Mouse (Mus musculus) layer of hippocampus, adult 18-20 months (tissue): ENCODE results near the gene Tmco4. TPM values are rescaled to one million over a fixed set of nuclear protein-coding genes. Genes with fewer than 3 reads are reported as not detected.
A peak's percentile ranks its signal among the peaks of the same experiment; 100 is the strongest.
"Not testable (repeated sequence)": the region's sequence is repeated elsewhere in the genome, so short reads cannot be mapped to it uniquely, and the experiment has no call there.

Source experiments
- DNase-seq, 2 experiments: peaks; one replicate each; pipeline ENCODE4 v3.0.0; 2022; ENCODE audit warnings: low spot score in 2 of 2
- total RNA-seq, 2 experiments: library from RNA; stranded (reverse); gene quantifications; 2 replicates each; pipeline ENCODE4 v1.2.3; 2021

The Tmco4 gene
- total RNA-seq, 2 experiments from 2014 or later = 2.9 to 3.0 TPM

DNA sequence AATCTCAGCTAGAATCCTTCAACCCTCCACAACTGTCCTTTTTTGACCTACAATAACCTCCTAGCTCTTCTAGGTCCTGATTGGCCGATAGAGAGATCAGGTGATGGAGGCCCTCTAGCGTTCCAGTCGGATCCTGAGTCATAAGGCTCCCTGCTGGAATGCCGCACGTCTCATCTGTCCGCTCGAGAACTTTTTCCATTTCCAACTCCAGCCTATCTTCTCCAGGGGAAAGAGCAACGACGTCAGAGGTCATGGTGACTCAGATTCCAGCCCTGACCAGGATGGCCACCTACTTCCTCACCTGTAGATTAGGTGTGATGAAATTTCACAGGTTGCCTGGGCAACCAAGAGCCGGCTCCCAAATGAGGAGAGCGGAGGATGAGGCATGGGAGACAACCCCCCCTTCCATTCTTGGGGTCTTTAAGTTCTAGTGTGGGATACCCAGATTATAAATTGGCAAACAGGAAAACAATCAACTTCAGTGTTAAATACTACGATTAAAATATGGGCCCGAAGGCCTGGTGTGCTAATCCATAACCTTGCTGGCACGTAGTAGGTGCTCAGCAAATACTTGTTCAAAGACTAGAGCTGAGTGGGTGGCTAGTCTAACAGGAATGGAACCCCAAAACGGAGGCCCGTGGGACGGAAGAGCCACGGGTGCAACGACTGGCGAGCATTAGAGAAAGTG is 405 bp upstream of the Tmco4 start:
- DNase-seq = peak in 1 of 2 experiments; percentile 60

DNA sequence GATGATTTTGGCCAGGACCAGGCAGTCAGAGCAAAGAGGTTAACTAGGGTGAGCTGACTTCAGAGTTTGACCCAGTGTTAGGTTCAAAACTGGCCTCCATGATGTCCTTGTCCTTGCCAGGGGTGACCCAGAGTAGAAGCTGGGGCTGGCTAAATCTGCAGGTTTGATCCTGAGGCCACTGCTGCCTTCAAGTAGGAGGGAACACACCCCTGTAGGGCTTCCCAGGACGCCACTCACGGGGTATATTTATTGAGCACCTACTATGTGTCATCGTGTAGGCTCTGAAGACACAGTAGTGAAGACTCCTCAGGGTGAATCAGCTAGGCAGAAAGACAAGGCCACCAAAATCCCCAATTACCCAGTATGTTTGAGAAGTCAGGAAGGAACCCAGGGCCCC is 1.0 kb downstream of the Tmco4 start:
- no peak for DNase-seq

GRCm38 (mm10) chr4:138974540-138974939 is 1.9 kb downstream of the Tmco4 start:
- DNase-seq = not testable (repeated sequence)

DNA sequence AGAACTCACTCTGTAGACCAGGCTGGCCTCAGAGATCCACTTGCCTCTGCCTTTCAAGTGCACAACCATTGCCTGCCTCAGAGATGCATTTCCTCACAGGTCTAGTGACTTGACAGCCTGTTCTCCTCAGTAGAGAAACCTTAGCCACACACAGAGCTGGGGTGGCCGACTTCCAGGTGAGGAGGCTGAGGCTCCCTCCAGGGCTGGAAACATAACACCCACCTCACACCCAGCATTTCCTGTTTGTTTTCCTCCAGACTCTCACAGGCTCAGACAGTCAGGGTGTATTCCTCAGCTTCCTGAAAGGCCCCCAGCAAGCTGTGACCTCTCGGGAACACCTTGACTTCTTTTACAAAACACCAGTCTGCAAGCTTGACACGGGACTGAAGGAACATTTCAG is 2.5 kb downstream of the Tmco4 start:
- no peak for DNase-seq

GRCm38 (mm10) chr4:138976046-138976445 is 3.4 kb downstream of the Tmco4 start:
- no peak for DNase-seq

DNA sequence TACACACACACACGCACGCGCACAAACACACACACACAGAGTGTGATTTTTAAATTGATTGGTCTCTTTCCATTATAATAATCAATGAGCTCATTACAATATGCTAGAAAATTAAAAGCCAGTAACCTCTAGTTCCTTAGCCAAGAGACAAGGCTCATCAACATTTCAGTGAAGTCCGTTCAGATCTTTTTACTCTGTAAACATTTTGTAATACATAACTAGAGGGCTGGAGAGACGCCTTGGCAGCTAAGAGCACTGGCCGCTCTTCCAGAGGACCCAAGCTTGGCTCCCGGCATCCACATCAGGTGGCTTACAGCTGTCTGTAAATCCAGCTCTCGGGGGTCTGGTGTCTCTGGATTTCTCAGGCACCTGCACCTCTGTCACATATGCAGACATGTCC is 7.3 kb downstream of the Tmco4 start:
- no peak for DNase-seq

DNA sequence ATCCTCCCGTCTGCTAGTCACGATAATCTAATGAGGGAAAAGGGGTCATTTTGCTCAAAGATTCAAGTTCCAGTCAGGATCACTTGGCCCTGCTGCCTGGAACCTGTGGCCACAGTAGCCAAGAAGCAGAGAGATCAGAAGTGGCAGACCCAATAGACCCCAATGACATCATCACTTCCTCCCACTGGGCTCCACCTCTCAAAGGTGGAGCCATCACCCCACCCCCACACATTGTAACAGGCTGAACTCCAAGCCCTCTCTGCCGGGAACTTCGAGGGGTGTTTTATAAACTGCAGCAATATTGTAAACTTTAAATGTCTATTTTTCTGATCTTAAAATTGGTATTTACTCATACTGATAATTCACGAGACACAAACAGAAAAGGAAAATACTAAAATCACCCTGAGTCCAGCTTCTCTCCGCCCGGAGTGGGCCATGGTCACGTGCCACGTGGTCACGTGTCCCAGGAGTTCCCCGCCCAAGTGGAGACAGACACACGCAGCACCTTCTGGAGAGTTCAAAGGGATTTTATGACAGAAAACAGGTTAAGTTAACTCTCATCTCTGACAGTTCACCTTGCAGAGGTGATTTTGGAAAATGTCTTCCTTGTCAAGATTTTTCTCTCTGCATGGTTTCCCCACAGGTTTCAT is 8.2 kb downstream of the Tmco4 start:
- no peak for DNase-seq

GRCm38 (mm10) chr4:138983422-138983821 is 10.7 kb downstream of the Tmco4 start:
- DNase-seq = no peak

DNA sequence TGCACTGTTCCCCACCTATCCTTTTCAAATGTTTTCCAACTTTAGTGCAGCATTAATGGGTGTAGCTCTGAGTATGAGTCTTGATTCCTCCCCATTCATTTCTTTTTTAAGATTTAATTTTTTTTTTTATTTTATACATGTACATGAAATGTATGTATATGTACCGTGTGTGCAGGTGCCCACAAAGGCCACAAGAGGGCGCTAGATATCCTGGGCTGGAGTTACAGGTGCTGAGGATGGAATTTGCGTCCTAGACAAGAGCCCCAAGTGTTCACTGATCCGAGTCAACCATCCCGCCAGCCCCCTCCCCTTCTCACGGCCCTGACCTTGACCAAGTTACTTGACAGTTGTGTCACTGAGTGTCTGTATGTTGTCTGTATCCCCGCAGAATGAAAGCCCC is 12.1 kb downstream of the Tmco4 start:
- DNase-seq = no peak

DNA sequence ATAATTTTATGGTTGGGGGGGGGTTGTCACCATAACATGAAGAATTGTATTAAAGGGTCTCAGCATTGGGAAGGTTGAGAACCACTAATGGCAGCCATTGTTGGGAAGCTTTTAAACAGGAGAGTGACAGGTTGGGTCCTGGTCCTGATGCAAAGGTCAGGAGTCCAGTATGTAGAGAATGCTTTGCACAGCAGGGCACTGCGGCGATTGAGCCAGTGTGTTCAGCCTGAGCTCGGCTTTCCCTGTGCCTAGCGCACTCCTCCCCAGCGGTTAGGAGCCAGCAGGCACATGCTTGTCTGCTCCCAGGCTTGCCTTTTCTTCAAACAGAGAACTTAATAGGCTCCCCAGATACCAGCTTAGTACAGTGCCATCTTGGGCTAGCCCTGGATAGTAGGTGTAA is 13.6 kb downstream of the Tmco4 start:
- no peak for DNase-seq

GRCm38 (mm10) chr4:138994389-138994788 is 21.7 kb downstream of the Tmco4 start:
- DNase-seq = no peak

- DNase-seq = no peak
Measured at GRCm38 (mm10) chr4:138996410-138996809, 23.7 kb downstream of the Tmco4 start.

DNA sequence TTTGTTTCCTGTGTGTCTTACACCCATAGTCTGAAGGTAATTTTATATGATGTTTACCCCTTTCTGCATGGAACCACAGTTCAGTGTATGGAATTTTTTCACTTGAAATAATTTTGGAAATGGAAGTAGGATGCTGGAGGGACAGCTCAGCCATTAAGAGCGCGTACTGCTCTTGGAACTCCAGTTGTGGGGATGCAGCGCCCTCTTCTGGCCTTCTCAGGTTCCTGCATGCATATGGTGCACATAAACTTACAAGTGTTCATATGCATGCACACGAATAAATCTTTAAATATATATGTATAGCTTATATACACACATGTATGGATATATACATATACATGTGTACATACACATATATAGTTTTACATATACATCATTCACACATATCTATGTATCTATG is 24.4 kb downstream of the Tmco4 start:
- DNase-seq = no peak

- DNase-seq = no peak
Measured at GRCm38 (mm10) chr4:138998611-138999010, 25.9 kb downstream of the Tmco4 start.

- DNase-seq = no peak
Measured at GRCm38 (mm10) chr4:139001026-139001425, 28.3 kb downstream of the Tmco4 start.

- DNase-seq = peak in 1 of 2 experiments; percentile 44
Measured at GRCm38 (mm10) chr4:139001433-139001832, 28.7 kb downstream of the Tmco4 start.

GRCm38 (mm10) chr4:139004067-139004466 is 31.4 kb downstream of the Tmco4 start:
- DNase-seq = no peak

- DNase-seq = no peak
Measured at GRCm38 (mm10) chr4:139005214-139005613, 32.5 kb downstream of the Tmco4 start.

DNA sequence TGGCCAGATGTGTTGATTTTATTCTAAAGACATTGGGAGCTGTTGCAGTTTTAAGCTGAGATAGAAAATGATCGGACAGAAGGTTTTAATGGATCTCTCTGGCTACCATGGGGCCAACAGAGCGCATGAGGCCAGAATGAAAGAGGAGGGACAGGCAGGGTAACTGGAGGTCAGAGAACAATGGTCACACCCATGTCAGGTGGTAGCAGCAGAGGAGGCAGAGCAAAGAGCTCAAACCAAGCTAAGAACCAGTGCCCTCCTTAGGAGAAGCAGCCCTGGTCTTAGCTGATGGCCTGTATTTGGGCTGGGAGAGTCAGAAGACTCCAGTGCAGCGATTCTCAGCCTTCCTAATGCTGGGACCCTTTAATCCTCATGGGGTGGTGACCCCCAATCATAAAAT is 34.7 kb downstream of the Tmco4 start:
- DNase-seq = no peak

GRCm38 (mm10) chr4:139007981-139008536 is 35.4 kb downstream of the Tmco4 start:
- no peak for DNase-seq

DNA sequence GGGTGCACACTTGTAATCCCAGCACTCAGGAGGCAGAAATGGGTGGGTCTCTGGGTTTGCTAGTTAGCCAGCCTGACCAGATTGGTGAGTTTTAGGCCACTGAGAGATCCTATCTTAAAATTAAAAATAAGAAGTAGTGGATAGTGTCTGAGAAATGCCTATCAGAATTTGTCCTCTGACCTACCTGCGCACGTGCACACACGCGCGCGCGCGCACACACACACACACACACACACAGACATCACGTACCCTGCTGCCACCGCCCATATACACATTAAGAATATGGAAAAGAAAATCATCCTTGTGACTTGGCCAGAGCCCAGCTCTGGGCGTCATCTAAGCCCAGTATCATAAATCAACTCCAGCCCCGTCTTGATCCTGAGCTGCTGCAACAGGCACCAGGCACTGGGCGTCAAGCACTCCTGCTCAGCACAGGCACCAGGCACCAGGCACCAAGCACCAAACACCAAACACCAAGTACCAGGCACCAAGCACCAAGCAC is 38.6 kb downstream of the Tmco4 start:
- DNase-seq = no peak

GRCm38 (mm10) chr4:139013281-139013680 is 40.6 kb downstream of the Tmco4 start:
- no peak for DNase-seq

GRCm38 (mm10) chr4:139014793-139015192 is 42.1 kb downstream of the Tmco4 start:
- no peak for DNase-seq
